Mouse (Mus musculus) bone marrow, adult 2 months (tissue): ENCODE results near the gene Prr5.

ENCODE experiments used
- CTCF ChIP-seq: fragments of 200-500 bp; IDR thresholded peaks from 2 replicates; pipeline ENCODE4 v1.5.1; 2011; ENCODE audit warnings: low read length, control low read depth; ENCODE audit not compliant: control insufficient read depth, insufficient read depth
- POLR2A ChIP-seq: fragments of 200-500 bp; IDR thresholded peaks from 2 replicates; pipeline ENCODE4 v1.6.1; 2011; ENCODE audit warnings: low read depth, mild to moderate bottlenecking, control low read depth, low read length, borderline replicate concordance; ENCODE audit not compliant: control insufficient read depth

DNA sequence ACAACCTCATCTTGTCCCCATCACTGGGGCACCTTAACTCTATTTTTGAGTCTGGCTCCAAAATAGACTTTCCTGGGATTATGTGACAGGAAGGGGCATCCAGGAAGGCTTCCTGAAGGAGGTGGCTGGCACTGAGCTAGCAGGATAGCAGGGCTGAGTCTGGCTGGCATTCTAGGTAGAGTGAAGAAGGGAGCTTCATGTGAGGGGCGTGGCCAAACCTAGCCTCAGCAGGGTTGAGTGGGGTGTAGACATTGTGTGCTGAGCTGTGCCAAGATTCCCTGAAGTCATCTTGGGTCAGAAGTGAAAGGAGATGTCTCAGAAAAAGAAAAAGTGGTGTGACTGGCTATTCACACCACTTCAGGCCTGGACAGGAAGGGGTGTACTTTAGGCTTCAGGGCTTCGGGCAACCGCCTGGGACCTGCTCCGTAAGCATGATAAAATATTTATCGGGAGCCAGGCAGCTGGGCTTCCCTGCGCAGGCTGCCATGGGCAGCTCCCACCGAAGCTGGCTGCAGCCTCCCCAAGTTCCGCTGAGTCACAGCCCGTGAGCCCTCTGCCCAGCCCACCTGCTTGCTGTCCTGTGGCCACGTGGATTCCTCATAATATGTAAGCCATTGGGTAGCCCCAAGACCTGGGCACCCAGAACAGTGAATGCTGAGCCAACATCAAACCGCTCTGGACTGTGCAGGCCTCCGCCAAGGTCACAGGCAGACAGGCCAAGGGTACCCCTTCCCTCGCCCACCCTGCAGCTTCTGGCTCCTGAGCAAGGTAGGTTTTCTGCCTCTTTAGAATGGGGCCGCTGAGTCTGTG lies at the start of gene Prr5:
- TF ChIP-seq CTCF (no peak), POLR2A (no peak)
